Mouse (Mus musculus) embryonic fibroblast, embryonic 13.5 days (primary cell): ENCODE measurements at regions not wholly inside any gene's neighbourhood (a gene's known extent, or its start where the extent isn't known, plus 50 kb on each side); places are given as distances from the start of the nearest gene placed in this dataset.

Source experiments
- CTCF ChIP-seq: IDR thresholded peaks from 2 replicates; pipeline ENCODE4 v1.5.1; 2011; ENCODE audit warnings: mild to moderate bottlenecking, control low read depth, low read length, moderate library complexity, borderline replicate concordance; ENCODE audit not compliant: insufficient read depth
- POLR2A ChIP-seq: IDR thresholded peaks from 2 replicates; pipeline ENCODE4 v1.6.1; 2011; ENCODE audit warnings: low read depth, mild to moderate bottlenecking, control low read depth, low read length, moderate library complexity

- TF ChIP-seq CTCF (no peak), POLR2A (no peak)
Measured at GRCm38 (mm10) chr9:51518376-51518775, 189.7 kb upstream of the 1810046K07Rik start.
